12 mouse cellular contexts compared by ENCODE assay signal in the genomic region with DNA sequence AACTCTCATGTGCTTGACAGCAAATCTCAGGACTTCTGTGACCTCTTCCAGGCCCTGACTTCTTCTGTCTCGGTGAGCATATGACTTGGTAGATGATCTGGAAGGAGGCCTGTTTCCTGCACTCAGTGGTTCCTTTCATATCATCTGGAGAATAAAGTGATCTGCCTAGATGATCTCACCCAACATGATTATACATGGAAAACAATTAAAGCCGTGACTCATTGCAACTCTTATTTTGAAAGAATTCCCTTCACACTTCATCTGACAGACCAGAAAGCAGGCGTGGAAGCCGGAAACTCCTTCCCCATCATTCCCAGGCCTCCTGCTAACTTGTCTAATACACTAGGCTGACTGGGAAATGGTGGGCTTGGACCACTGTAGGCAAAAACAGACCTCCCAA.
"Had no signal": no experiment of that assay in that cellular context is flagged by ENCODE, and none has a peak within 500 bp of the region (broad histone marks: within the 10 kb centered on the region; RNA-seq: fewer than 3 reads in every experiment).

No protein-coding gene starts in this region.

- DNase-seq: gastrocnemius, postnatal 14 days; gastrocnemius, postnatal 36 days; heart, adult 18-20 months; heart, postnatal 10 days; heart, postnatal 36 days; kidney, adult 11 months; kidney, adult 2 months; kidney, adult 9 months; kidney, postnatal 14 days; kidney, postnatal 36 days; liver; liver, embryonic 13.5 days had no signal
